Mouse (Mus musculus) liver, adult 2 months (tissue): ENCODE measurements around the gene Jade1.

ENCODE experiments used
- CTCF ChIP-seq: fragments of 200-500 bp; IDR thresholded peaks from 2 replicates; pipeline ENCODE4 v1.5.1; 2011; ENCODE audit warnings: low read depth, low read length, control low read depth
- POLR2A ChIP-seq: fragments of 200-500 bp; IDR thresholded peaks from 2 replicates; pipeline ENCODE4 v1.6.1; 2011; ENCODE audit warnings: low read length, control low read depth; ENCODE audit not compliant: insufficient read depth; ENCODE audit errors: extremely low read depth

- TF ChIP-seq POLR2A, result no peak
- TF ChIP-seq CTCF, result no peak
These were observed 63.0 kb downstream of the Jade1 start for GRCm38 (mm10) chr3:41618488-41618887.
